Mouse (Mus musculus): ENCODE measurements around the gene Cnr2. TPM values are rescaled to one million over a fixed set of nuclear protein-coding genes. Genes with fewer than 3 reads are reported as not detected.

Gene Cnr2
- total and polyA plus RNA-seq, 3 experiments, result 6.8 to 10.2 TPM; not detected in 1

DNA sequence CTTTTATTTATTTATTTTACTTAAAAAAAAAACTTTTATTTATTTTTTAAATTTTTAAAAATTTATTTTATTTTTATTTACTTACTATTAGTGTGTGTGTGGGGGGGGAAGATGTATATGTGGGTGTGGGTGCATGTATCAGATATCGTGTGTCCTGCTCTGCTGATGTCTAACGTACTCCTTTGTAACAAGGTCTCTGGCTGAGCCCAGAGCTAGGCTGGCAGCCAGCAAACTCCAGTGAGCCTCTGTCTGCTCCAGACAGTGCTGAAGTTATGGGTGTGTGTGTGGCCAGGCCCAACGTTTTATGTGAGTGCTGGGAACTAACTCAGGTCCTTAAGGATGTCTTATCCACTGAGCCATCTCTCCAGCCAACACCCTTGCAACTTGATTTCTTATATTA is 17.0 kb downstream of the Cnr2 start:
- peak; percentile 82 for DNase-seq (ENCODE audit: low read depth, low spot score)
- Histone ChIP-seq H3K79me2 (ENCODE audit: control insufficient read depth, insufficient read depth, low read length, poor library complexity) (peaks cover 2% of the 10 kb centered on the region; the same call in 1 of the 2 replicates), H3K9me3 (replicated peaks; ENCODE audit: insufficient read depth, low read length) (no peaks in the 10 kb centered on the region), H3K36me3 (ENCODE audit: control insufficient read depth in 1 of 2, insufficient read depth in 2 of 2, low read length in 2 of 2) (peaks cover 0 to 45% of the 10 kb centered on the region in 2 experiments; a peak in 2 of 4 replicates), H3K9ac (ENCODE audit: control insufficient read depth, low read depth, low read length, poor library complexity, severe bottlenecking) (no peak overlapping the region; the same call in 1 of the 2 replicates), H3K27me3 (ENCODE audit: control insufficient read depth in 1 of 2, insufficient read depth in 2 of 2, low read length in 2 of 2) (no peaks in the 10 kb centered on the region), H3K4me1 (ENCODE audit: control insufficient read depth in 1 of 2, insufficient read depth in 2 of 2, low read length in 2 of 2) (peaks cover 34 to 45% of the 10 kb centered on the region in 2 experiments), H3K4me3 (ENCODE audit: control insufficient read depth in 1 of 2, insufficient read depth in 1 of 2, low read depth in 2 of 2, low read length in 2 of 2) (no peak overlapping the region), H3K27ac (ENCODE audit: control insufficient read depth, low read depth, low read length) (peak overlapping the region; percentile 93)
- TF ChIP-seq POLR2A (IDR thresholded peaks at IDR 0.05; ENCODE audit: control insufficient read depth in 1 of 2, insufficient read depth in 1 of 2, low read depth in 1 of 2, low read length in 2 of 2, poor library complexity in 1 of 2) (peak in 1 of 2 experiments; percentile 24; a peak in 1 of 4 replicates), MXI1 (IDR thresholded peaks at IDR 0.05; ENCODE audit: low read depth, low read length) (peak; percentile 25; the same call in 1 of the 2 replicates), CHD1 (IDR thresholded peaks at IDR 0.05; ENCODE audit: low read depth, low read length) (no peak), JUND (IDR thresholded peaks at IDR 0.05; ENCODE audit: low read depth, low read length) (no peak), ZNF384 (IDR thresholded peaks at IDR 0.05; ENCODE audit: low read depth, low read length) (no peak), ZKSCAN1 (IDR thresholded peaks at IDR 0.05; ENCODE audit: low read depth, low read length) (no peak), SMC3 (IDR thresholded peaks at IDR 0.05; ENCODE audit: low read depth, low read length) (no peak), EP300 (IDR thresholded peaks at IDR 0.05; ENCODE audit: low read depth in 1 of 2, low read length in 2 of 2) (peak; percentile 43 to 70; a peak in 2 of 4 replicates), POLR2AphosphoS2 (IDR thresholded peaks at IDR 0.05; ENCODE audit: low read length) (no peak), USF1 (IDR thresholded peaks at IDR 0.05; ENCODE audit: low read depth, low read length) (no peak), GABPA (IDR thresholded peaks at IDR 0.05; ENCODE audit: low read depth, low read length) (no peak), MEF2A (IDR thresholded peaks at IDR 0.05; ENCODE audit: extremely low read depth, insufficient replicate concordance, low read depth, low read length, poor library complexity, severe bottlenecking) (no peak), BHLHE40 (IDR thresholded peaks at IDR 0.05; ENCODE audit: borderline replicate concordance, low read depth, low read length) (no peak), NRF1 (IDR thresholded peaks at IDR 0.05; ENCODE audit: insufficient read depth, low read depth, low read length, poor library complexity, severe bottlenecking) (no peak), MAFK (IDR thresholded peaks at IDR 0.05; ENCODE audit: borderline replicate concordance, low read depth, low read length) (no peak), TAL1 (IDR thresholded peaks at IDR 0.05; ENCODE audit: low read length) (no peak), MAX (IDR thresholded peaks at IDR 0.05; ENCODE audit: low read length) (no peak), E2F4 (IDR thresholded peaks at IDR 0.05; ENCODE audit: borderline replicate concordance, low read depth, low read length) (no peak), ELF1 (IDR thresholded peaks at IDR 0.05; ENCODE audit: low read depth, low read length) (no peak), KAT2A (conservative IDR thresholded peaks at IDR 0.05; ENCODE audit: low read depth, low read length) (no peak), RAD21 (IDR thresholded peaks at IDR 0.05; ENCODE audit: low read depth, low read length) (no peak), CTCF (IDR thresholded peaks at IDR 0.05 in 2 of 3, conservative IDR thresholded peaks at IDR 0.05 in 1 of 3; ENCODE audit: control insufficient read depth in 1 of 3, insufficient read depth in 1 of 3, low read depth in 2 of 3, low read length in 3 of 3, poor library complexity in 1 of 3, severe bottlenecking in 1 of 3) (no peak), HCFC1 (IDR thresholded peaks at IDR 0.05; ENCODE audit: low read depth, low read length) (no peak), RCOR1 (IDR thresholded peaks at IDR 0.05; ENCODE audit: low read depth, low read length) (peak; percentile 57), CHD2 (IDR thresholded peaks at IDR 0.05; ENCODE audit: low read length) (no peak), SIN3A (IDR thresholded peaks at IDR 0.05; ENCODE audit: low read length) (peak; percentile 47; the same call in 1 of the 2 replicates), ZMIZ1 (IDR thresholded peaks at IDR 0.05; ENCODE audit: low read depth, low read length) (no peak), TCF12 (IDR thresholded peaks at IDR 0.05; ENCODE audit: low read depth, low read length) (peak; percentile 62), UBTF (IDR thresholded peaks at IDR 0.05; ENCODE audit: borderline replicate concordance, insufficient read depth, low read depth, low read length) (no peak), ZC3H11A (IDR thresholded peaks at IDR 0.05; ENCODE audit: low read depth, low read length) (no peak), POLR2AphosphoS5 (IDR thresholded peaks at IDR 0.05; ENCODE audit: borderline replicate concordance, low read depth, low read length) (no peak), USF2 (IDR thresholded peaks at IDR 0.05; ENCODE audit: borderline replicate concordance in 1 of 2, insufficient read depth in 1 of 2, low read depth in 1 of 2, low read length in 2 of 2) (no peak), GATA1 (IDR thresholded peaks at IDR 0.05; ENCODE audit: low read depth, low read length) (peak; percentile 25; the same call in 1 of the 2 replicates), MYB (IDR thresholded peaks at IDR 0.05; ENCODE audit: low read depth, low read length) (0 out of 2 replicates have a peak, but pooled peaks have one; percentile 37), MAZ (IDR thresholded peaks at IDR 0.05; ENCODE audit: low read depth, low read length) (no peak), ETS1 (IDR thresholded peaks at IDR 0.05; ENCODE audit: low read depth, low read length) (peak; percentile 57; the same call in 1 of the 2 replicates), TBP (IDR thresholded peaks at IDR 0.05; ENCODE audit: low read depth, low read length) (0 out of 2 replicates have a peak, but pooled peaks have one; percentile 12)
